Mouse (Mus musculus) hindbrain, embryonic 13.5 days (tissue): ENCODE results near the gene Gm7029. TPM values are rescaled to one million over a fixed set of nuclear protein-coding genes. Genes with fewer than 3 reads are reported as not detected.
A peak's percentile ranks its signal among the peaks of the same experiment; 100 is the strongest.
"Not testable (repeated sequence)": the region's sequence is repeated elsewhere in the genome, so short reads cannot be mapped to it uniquely, and the experiment has no call there.

ENCODE experiments used
- ATAC-seq: fragments of 200-750 bp; cut with Nextera tagmentation; 2 replicates; pipeline ENCODE4 v1.8.0; 2017; ENCODE audit warnings: moderate TSS enrichment; ENCODE audit not compliant: low FRiP score
- H3K27ac ChIP-seq: fragments of 300-500 bp; sonication (generic); 2 replicates; pipeline ENCODE4 v1.5.1; 2015; ENCODE audit warnings: inconsistent platforms, mild to moderate bottlenecking, moderate library complexity
- H3K27me3 ChIP-seq: fragments of 300-500 bp; sonication (generic); 2 replicates; pipeline ENCODE4 v1.6.1; 2015; ENCODE audit warnings: mild to moderate bottlenecking, inconsistent platforms
- H3K36me3 ChIP-seq: fragments of 300-500 bp; sonication (generic); 2 replicates; pipeline ENCODE4 v1.6.1; 2015; ENCODE audit warnings: mild to moderate bottlenecking, inconsistent platforms
- H3K4me1 ChIP-seq: fragments of 300-500 bp; sonication (generic); replicated peaks from 2 replicates; pipeline ENCODE4 v1.6.1; 2015; ENCODE audit warnings: inconsistent platforms
- H3K4me2 ChIP-seq: fragments of 300-500 bp; sonication (generic); 2 replicates; pipeline ENCODE4 v1.6.1; 2015; ENCODE audit warnings: inconsistent platforms, mild to moderate bottlenecking, moderate library complexity
- H3K4me3 ChIP-seq: fragments of 300-500 bp; sonication (generic); 2 replicates; pipeline ENCODE4 v1.5.1; 2015; ENCODE audit warnings: mild to moderate bottlenecking, inconsistent platforms
- H3K9ac ChIP-seq: fragments of 300-500 bp; sonication (generic); 2 replicates; pipeline ENCODE4 v1.6.1; 2015; ENCODE audit warnings: mild to moderate bottlenecking, inconsistent platforms
- H3K9me3 ChIP-seq: fragments of 300-500 bp; sonication (generic); 2 replicates; pipeline ENCODE4 v1.6.1; 2016; ENCODE audit warnings: inconsistent platforms
- WGBS: fragments of 180-500 bp; shearing (Covaris S2); methylation state at CpG from one replicate; pipeline ENCODE4 v1.1.7; 2015; 5-methylcytosine and 5-hydroxymethylcytosine counted together
- polyA plus RNA-seq: library from polyadenylated mRNA; unstranded; fragments of >200 nt; fragmentation: Nextera tagmentation; extraction: Ambion mirVana; gene quantifications from 2 replicates; pipeline ENCODE4 v1.2.1, GENCODE M21; 2015

Gm7029 gene
- not detected in 2 replicates for polyA plus RNA-seq

DNA sequence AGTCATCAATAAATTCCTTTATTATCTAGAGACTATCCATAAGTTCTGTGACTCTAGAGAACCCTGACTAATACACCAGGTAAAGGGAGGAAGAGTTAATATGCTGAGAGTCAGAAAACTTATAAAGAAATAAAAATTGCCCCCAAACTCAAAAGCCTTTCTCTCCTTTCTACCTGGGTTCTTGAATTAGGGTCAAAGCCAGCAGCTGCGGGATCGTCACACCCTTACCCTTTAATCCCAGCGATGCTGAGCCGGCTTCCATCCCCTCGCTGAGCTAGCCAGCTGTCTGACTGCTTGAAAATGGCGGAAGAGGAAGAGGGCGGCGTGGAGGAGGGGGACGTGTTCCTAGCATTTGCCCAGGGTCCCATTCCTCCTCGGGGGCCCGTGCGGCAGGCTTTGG is at the start of gene Gm7029:
TSS of gene Gm7029 (plus strand) at position 301 of the 400 bp plus-strand sequence.
- not testable (repeated sequence) for H3K36me3 ChIP-seq, H3K4me2 ChIP-seq, H3K27ac ChIP-seq, H3K27me3 ChIP-seq, H3K4me1 ChIP-seq, H3K4me3 ChIP-seq, H3K9ac ChIP-seq, ATAC-seq, H3K9me3 ChIP-seq
- WGBS = 88% methylated on average over 4 of the region's 12 CpGs

DNA sequence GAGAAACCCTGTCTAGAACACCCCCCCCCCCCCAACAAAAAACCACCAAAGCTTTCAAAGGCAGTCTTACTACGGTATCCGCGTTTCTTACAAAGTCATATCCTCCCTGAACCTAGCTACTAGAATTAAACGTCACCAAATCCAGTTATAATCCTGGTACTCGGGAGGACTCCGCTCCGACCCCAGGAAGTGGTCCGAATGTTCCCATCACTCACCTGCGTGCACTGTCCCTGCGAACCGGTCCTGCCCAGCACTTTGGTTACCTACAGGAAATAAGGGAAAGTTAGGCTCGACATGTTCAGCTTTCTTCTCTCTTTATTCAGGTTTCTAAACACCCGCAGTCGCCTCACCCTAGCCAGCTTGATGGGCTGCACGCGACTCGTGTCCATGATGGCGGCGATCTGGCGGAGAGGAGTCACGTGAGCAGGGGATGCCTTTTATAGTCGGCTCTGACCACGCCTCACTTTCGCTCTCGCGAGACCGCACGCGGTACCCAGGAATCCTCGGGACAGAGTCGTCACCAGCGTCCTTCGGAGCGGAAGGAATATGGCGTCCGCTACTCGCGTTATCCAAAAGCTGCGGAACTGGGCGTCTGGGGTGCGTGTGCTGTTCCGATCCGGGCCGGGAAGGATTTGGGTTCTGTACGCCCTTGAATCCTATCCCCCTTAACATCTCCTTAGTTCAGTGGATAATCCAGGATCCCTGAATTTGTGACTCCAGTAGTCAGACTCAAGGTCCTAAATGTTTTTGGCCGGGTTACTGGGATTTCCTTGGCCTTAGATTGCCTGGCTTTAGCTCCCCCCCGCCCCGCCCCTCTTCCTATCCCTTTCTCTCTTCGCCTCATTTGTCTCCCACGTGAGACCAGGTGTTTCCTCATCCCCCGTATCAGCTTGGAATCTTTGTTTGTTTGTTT is 49.3 kb upstream of the Gm7029 start, which contains the start of the genes Rps28 and Ndufa7:
TSS of gene Rps28 (minus strand) at position 479 of the 913 bp plus-strand sequence.
TSS of gene Ndufa7 (plus strand) at position 489 of the 913 bp plus-strand sequence.
- Histone ChIP-seq H3K36me3 (peaks cover 40% of the 10 kb centered on the region), H3K4me1 (peaks cover 51% of the 10 kb centered on the region), H3K4me3 (peak within 1 kb of the TSS; percentile 76), H3K27ac (peak within 1 kb of the TSS; percentile 89), H3K9ac (peak within 1 kb of the TSS; percentile 85), H3K4me2 (peak within 1 kb of the TSS; percentile 97), H3K9me3 (no peaks in the 10 kb centered on the region), H3K27me3 (no peaks in the 10 kb centered on the region)
- under 1% methylated on average over 51 of the region's 51 CpGs for WGBS
- ATAC-seq = peak; percentile 93

DNA sequence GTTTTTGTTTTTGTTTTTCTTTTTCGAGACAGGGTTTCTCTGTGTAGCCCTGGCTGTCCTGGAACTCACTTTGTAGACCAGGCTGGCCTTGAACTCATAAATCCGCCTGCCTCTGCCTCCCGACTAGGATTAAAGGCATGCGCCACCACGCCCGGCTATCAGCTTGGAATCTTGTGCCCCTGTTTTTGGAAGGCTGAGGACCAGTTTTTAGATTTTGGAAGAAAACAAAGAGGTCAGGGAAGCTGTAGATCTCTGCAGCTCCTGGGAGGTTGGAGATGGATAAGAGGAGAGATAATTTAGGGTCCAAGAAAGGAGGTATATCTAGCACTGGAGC is 48.7 kb upstream of the Gm7029 start:
- peak overlapping the region; percentile 85 for H3K9ac ChIP-seq
- H3K36me3 ChIP-seq = peaks cover 40% of the 10 kb centered on the region
- peaks cover 51% of the 10 kb centered on the region for H3K4me1 ChIP-seq
- peak overlapping the region; percentile 89 for H3K27ac ChIP-seq
- H3K4me2 ChIP-seq = peak overlapping the region; percentile 78
- H3K27me3 ChIP-seq, H3K9me3 ChIP-seq, ATAC-seq: not testable (repeated sequence)
- 8% methylated on average over 6 of the region's 6 CpGs for WGBS
- H3K4me3 ChIP-seq = peak overlapping the region; percentile 76

DNA sequence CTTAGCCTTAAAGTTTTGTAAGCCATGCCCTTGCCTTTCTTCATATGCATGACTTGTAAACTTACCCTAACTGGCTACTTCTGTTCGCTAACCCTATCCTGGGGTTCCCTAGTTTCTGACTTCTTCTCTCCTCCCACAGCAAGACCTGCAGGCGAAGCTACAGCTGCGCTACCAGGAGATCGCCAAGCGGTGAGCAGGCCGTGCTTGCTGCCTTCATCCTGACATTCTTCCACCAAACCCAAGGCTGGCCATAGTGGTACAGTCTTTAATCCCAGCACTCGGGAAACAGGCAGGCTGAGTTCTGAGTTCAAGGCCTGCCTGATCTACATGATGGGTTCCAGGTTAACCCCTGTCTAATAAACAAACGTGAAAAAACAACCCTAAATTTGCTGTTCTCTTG is 48.2 kb upstream of the Gm7029 start:
- peak overlapping the region; percentile 78 for H3K4me2 ChIP-seq
- ATAC-seq = no peak
- peaks cover 41% of the 10 kb centered on the region for H3K36me3 ChIP-seq
- WGBS = 88% methylated on average over 8 of the region's 8 CpGs
- no peak overlapping the region for H3K27ac ChIP-seq
- peak overlapping the region; percentile 76 for H3K4me3 ChIP-seq
- no peaks in the 10 kb centered on the region for H3K27me3 ChIP-seq
- H3K9me3 ChIP-seq = no peaks in the 10 kb centered on the region
- H3K4me1 ChIP-seq = peaks cover 51% of the 10 kb centered on the region
- peak overlapping the region; percentile 85 for H3K9ac ChIP-seq

DNA sequence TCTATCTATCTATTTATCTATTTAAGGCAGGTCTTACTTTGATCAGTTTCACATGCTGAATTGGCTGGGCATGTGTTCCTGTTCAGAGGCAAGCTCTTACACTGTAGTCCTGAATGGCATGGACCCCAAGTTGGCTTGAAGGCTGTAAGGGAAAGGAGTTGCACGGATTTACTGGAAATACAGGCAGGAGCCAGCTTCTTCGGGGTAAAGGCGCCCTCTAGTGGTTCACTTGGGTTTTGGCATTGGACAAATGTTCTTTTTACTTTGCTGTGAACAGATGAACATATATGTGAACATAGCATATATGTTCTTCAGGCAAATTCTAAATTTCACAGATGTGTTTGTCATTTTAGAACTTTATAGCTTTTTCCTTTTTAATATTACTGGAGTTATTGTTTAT is 46.8 kb upstream of the Gm7029 start:
- Histone ChIP-seq H3K9ac (no peak overlapping the region), H3K27me3 (no peaks in the 10 kb centered on the region), H3K27ac (no peak overlapping the region), H3K4me2 (no peak overlapping the region), H3K4me1 (peaks cover 47% of the 10 kb centered on the region), H3K36me3 (peaks cover 39% of the 10 kb centered on the region), H3K9me3 (no peaks in the 10 kb centered on the region), H3K4me3 (no peak overlapping the region)
- 0% methylated on average over 3 of the region's 3 CpGs for WGBS
- ATAC-seq = no peak

DNA sequence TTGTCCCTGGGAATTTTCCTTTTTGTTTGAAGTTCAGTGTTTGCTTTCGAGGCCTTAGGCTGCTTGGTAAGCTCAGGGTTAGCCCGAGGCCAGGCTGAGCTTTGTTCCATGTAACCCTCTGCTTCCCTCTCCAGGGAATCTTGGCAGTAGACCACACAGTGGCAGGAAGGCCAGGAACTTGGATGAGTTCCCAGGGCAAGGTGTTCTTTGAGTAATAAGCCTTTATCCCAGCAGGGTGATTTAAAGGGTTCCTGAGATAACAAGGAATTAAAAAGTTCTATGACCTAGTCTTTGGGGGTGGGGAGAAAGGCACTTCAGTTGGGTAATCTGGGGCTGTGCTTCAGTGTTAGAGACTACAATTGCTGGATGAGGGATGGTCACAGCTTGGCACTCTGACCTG is 44.7 kb upstream of the Gm7029 start:
- no peak overlapping the region for H3K9ac ChIP-seq
- H3K27ac ChIP-seq = no peak overlapping the region
- H3K9me3 ChIP-seq = no peaks in the 10 kb centered on the region
- H3K27me3 ChIP-seq = no peaks in the 10 kb centered on the region
- H3K4me1 ChIP-seq = peaks cover 27% of the 10 kb centered on the region
- no peak overlapping the region for H3K4me3 ChIP-seq
- H3K36me3 ChIP-seq = peaks cover 49% of the 10 kb centered on the region
- 71% methylated on average over 2 of the region's 2 CpGs for WGBS
- no peak overlapping the region for H3K4me2 ChIP-seq
- no peak for ATAC-seq

DNA sequence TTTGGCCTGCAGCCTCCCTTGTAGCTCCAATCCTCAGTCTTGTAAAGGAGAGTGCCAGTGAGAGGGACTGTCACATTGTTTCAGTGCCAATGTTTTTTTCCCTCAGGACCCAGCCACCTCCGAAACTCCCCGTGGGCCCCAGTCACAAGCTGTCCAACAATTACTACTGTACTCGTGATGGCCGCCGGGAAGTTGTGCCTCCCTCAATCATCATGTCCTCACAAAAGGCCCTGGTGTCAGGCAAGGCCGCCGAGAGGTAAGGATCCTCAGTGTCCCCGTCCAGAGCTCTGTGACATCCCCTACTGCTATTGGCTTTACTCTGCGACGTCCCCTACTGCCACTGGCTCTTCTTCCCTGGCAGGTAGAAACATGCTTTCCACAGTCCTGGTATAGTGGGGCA is 44.1 kb upstream of the Gm7029 start:
- Histone ChIP-seq H3K9me3 (no peaks in the 10 kb centered on the region), H3K36me3 (peaks cover 56% of the 10 kb centered on the region), H3K9ac (no peak overlapping the region), H3K4me2 (no peak overlapping the region), H3K27me3 (no peaks in the 10 kb centered on the region), H3K4me1 (peaks cover 27% of the 10 kb centered on the region), H3K4me3 (no peak overlapping the region), H3K27ac (no peak overlapping the region)
- no peak for ATAC-seq
- WGBS = 93% methylated on average over 10 of the region's 10 CpGs

DNA sequence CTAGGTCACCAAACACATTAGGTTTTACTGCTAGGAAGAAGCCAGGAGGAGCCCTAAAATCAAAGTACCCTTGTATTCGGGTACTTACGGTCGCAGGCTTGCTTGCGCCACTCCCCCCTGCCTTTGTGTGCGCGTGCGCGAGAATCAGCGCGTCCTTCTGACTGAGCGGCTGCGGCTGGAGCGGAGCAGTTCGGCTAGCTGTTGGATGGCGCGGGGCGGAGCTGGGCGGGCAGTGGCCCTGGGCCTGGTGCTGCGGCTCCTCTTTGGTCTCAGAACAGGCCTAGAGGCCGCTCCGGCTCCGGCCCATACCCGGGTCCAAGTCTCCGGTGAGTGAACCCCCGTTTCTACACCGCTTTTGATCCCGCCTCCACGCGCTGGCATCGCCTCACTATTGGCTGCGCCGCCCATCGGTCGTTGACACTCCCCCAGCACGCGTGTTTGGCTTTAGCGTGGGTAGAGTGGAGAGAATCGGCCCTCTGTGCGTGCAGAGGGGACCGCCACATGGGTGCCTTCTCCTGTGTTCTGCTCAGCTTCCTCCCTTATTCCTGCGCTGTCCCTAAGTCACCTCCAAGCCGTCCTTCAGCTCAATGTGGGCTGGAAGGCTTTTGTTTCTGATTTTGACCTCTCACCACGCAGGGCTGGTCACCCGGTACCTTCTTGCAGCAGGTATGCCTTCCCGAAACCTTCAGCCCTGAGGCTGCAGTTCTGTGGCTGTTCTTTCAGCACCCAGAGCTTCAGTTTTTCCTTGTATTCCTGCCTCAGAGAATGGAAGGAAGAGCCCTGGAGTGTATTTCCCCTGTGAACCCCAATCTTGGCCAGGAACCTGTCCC is 30.5 kb upstream of the Gm7029 start, which contains the start of gene Cd320:
TSS of gene Cd320 (plus strand) at position 126 of the 830 bp plus-strand sequence.
- ATAC-seq = peak; percentile 95
- WGBS = under 1% methylated on average over 45 of the region's 45 CpGs
- no peaks in the 10 kb centered on the region for H3K27me3 ChIP-seq
- H3K4me1 ChIP-seq = peaks cover 19% of the 10 kb centered on the region
- H3K27ac ChIP-seq = peak within 1 kb of the TSS; percentile 84
- peaks cover 34% of the 10 kb centered on the region for H3K36me3 ChIP-seq
- H3K4me3 ChIP-seq = peak within 1 kb of the TSS; percentile 76
- H3K9ac ChIP-seq = peak within 1 kb of the TSS; percentile 84
- peak within 1 kb of the TSS; percentile 93 for H3K4me2 ChIP-seq
- H3K9me3 ChIP-seq = no peaks in the 10 kb centered on the region

DNA sequence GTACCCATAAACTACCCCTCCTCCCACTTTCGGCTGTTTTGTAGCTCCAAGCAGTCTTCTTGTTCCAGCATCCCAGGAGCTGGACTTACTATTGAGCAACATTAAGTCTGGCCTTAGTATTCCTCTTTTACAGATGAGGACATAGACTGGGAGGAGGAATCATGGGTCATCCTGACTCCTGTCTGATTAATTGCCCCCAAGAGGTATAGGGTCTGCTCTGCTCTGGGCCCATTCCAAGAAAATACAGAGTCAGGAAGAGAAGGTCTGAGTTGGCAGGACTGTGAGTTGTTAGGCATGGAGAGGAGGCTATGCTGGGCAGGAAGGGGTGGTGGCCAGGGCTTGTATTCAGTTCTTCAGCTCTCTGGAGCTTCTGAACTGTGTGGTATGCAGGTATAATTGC is 29.4 kb upstream of the Gm7029 start:
- no peak for ATAC-seq
- H3K36me3 ChIP-seq = peaks cover 33% of the 10 kb centered on the region
- no peak overlapping the region for H3K27ac ChIP-seq
- no peaks in the 10 kb centered on the region for H3K27me3 ChIP-seq
- peaks cover 19% of the 10 kb centered on the region for H3K4me1 ChIP-seq
- H3K9ac ChIP-seq = peak overlapping the region; percentile 84
- peak overlapping the region; percentile 76 for H3K4me3 ChIP-seq
- 88% methylated on average over 1 of the region's 1 CpGs for WGBS
- H3K9me3 ChIP-seq = no peaks in the 10 kb centered on the region
- peak overlapping the region; percentile 93 for H3K4me2 ChIP-seq

DNA sequence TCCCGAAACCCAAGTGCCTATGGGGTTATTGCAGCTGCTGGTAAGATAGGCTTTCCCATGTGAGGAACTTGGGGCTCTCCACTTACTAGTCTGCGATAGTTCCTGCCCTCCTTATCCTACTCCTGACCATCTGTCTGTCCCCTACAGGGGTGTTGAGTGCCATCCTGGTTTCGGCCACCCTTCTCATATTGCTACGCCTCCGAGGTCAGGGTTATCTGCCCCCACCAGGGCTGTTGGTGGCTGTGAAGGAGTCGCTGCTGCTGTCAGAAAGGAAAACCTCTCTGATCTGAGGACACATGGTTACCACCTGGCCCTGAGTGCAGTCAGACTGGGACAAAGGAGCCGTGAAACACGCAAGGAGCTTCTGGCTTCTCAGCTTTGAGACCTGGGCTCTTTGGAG is 25.5 kb upstream of the Gm7029 start:
- H3K27me3 ChIP-seq = no peaks in the 10 kb centered on the region
- no peaks in the 10 kb centered on the region for H3K9me3 ChIP-seq
- H3K27ac ChIP-seq = no peak overlapping the region
- peaks cover 35% of the 10 kb centered on the region for H3K36me3 ChIP-seq
- H3K4me1 ChIP-seq = peaks cover 19% of the 10 kb centered on the region
- ATAC-seq = no peak
- WGBS = 89% methylated on average over 8 of the region's 8 CpGs
- H3K9ac ChIP-seq = no peak overlapping the region
- H3K4me2 ChIP-seq = no peak overlapping the region
- no peak overlapping the region for H3K4me3 ChIP-seq

DNA sequence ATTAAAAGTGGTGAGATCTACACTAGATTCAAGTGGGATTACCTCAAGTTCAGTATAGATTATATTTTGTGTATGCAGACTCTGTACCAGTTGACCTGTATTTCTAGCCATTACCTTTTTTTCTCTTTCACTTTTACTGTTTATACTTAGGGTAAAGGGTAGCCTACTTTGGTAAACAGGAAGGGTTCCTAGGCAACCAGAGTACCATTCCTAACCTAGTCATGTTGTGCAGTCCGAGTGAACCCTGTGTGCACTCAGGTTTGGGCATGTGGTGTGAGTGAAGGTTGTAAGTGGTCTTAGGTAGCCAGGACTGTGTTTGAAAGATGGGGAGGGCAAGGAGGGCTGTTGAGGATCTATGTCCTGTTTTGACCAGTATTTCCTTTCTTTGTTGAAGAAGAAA is 22.3 kb upstream of the Gm7029 start:
- Histone ChIP-seq H3K4me2 (no peak overlapping the region), H3K9ac (no peak overlapping the region), H3K27me3 (no peaks in the 10 kb centered on the region), H3K27ac (no peak overlapping the region), H3K36me3 (peaks cover 31% of the 10 kb centered on the region), H3K9me3 (no peaks in the 10 kb centered on the region), H3K4me3 (no peak overlapping the region), H3K4me1 (no peaks in the 10 kb centered on the region)
- ATAC-seq = no peak
- WGBS = 78% methylated on average over 1 of the region's 1 CpGs

DNA sequence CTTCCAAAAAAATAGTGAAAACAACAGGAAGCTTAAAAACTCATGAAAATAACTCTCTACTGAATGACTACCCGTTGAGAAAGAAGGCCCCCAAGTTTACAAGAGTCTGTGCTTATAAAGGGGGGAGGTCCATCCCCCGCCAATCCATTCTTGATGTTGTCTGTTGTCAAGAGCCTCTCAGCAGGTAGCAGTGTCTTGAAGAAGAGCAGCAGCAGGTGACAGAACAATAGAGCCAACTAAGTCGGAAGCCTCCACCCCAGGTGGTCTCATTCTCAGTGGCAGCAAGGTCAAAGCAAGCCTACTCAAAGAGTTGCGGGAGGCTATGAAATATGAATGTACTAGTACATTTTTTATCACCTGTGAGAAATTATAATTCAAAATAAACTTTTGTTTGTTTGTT is 15.8 kb upstream of the Gm7029 start:
- no peaks in the 10 kb centered on the region; the same call in 1 of the 2 replicates for H3K36me3 ChIP-seq
- no peak overlapping the region for H3K4me3 ChIP-seq
- H3K27ac ChIP-seq = no peak overlapping the region
- H3K4me2 ChIP-seq = no peak overlapping the region
- no peaks in the 10 kb centered on the region for H3K27me3 ChIP-seq
- ATAC-seq = no peak
- H3K4me1 ChIP-seq = no peaks in the 10 kb centered on the region
- no peak overlapping the region for H3K9ac ChIP-seq
- WGBS = 63% methylated on average over 4 of the region's 4 CpGs
- no peaks in the 10 kb centered on the region for H3K9me3 ChIP-seq
